Mouse (Mus musculus): ENCODE data around the gene Degs1.

Degs1 gene

DNA sequence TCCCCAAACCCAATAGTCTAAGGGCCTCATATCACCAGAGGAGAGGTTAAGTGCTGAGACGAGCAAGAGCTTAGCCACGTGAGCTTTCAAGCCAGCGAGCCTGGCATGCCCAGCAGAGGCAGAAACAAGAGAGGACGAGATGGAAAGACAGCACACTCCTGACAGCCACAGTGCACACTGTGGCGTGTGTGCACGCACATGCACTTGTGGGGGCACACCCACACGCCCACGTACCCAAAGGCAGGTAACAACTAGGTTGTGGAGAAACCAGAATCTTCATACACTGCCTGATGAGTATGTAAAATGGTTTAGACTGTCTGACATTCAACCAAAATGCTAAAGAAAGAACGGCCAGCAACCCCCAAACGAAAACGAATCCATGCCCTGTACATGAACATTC lies 2.0 kb downstream of the Degs1 start:
- no peak for DNase-seq (ENCODE audit: low spot score)

DNA sequence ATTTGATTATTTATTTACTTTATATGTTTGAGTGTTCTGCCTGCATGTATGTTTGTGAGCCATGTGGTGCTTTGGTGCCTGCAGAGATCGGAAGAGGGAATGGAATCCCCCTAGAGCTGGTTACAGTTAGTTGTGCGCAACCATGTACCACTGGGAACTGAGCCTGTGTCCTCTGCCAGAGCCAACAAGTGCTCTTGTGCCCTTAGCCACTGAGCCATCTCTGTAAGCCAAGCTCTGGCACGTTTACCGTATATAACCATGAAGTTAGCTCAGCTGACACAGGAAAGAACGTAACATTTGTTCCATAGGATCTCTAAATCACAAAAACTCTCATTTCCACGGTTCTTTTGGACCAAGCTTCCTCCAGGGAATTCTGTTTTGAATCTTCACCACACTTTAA lies 2.6 kb downstream of the Degs1 start:
- DNase-seq (ENCODE audit: low spot score), result no peak

DNA sequence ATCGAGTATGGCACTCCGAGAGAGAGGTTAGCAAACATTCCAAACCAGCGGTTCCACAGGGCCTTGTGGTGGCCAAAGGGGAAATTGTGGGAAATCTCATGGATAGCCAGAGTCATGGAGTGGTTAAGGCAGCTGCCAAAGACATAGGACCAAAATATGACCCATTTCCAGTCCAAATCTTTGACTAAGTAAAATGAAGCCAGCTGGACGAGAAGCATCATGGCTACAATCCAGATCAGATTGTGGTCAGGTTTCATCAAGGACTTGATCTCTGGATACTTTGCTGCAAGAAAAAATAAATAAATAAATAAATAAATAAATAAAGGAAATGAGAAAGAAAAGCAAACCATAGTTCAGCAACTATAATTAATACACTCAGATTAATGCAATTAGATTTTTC lies 3.2 kb downstream of the Degs1 start:
- DNase-seq (ENCODE audit: low spot score), result no peak

DNA sequence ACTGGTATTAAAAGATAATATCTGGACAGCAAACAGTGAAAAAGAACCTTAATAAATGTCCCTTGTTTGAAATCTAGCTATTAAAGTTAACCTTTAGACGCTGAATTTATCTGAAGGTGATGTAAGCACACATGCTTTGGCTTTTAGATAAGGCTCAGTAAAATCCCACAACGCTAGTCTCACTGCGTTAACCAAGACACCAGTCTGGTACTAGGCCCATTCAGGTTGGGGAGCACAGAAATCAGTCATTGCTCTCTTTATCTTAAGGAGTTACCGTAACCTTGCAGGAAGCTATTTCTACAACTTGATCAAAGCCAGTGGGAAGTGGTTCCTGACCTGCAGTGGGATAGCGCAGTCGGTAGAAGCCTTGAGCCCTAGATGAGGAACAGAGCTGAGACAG lies 7.5 kb downstream of the Degs1 start:
- no peak for DNase-seq (ENCODE audit: low spot score)

DNA sequence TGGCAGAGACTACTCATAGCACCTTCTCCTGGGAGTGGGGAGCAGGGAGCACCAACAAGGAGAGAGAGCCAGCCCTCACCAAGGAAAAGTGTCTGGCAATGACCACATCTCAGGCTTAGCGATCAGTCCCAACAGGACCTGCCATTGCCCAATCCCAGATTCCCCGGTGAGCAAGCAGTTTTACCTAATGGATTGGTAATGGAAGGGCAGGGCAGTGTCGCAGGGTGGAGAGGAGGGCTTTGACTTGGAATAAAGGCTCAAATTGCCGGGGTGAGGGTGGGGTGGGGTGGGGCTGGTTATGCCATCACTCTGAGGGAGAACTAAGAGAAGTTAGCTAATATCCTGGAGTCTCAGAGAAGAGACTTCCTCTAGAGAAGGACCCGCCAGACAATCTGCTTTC lies 11.0 kb downstream of the Degs1 start:
- no peak for DNase-seq (ENCODE audit: low spot score)

DNA sequence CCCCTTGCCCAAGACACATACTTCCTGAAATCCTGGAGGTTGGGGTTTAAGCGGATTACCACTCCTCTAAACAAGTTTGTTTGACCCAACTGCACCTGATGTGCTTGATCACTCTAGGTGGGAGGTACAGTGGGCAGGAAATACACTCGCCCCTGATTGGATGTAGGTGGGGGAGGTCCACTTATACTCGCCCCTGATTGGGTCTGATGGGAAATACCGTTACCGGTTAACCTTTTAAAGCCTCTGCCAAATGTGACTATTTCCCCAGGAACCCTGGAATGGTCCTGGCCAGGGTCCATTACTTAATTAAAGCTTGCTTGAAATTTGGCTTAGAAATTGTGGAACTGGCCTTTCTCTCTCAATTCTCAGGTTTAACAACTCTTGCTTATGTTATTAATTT lies 11.5 kb downstream of the Degs1 start:
- DNase-seq (ENCODE audit: low spot score), result no peak

DNA sequence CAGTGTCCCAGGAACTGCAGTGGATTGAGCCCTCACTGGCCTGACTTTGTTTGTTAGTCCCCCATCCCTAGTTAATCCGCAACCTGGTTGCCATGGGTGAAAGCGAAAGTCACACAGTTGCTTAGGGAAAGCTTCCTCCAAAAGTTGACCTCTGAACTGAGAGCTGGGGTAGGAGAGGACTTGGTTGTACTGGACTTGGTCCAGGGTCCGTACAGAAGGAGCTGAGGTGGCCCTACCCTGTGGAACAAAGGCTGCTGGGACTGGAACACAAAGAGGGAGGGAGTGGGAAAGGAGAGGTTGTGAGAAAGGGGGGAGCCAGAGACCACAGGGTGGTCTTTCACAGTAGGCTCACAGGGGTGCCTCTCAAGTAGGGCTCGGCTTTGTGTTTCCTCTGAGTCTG lies 14.3 kb downstream of the Degs1 start:
- DNase-seq (ENCODE audit: low spot score), result no peak

DNA sequence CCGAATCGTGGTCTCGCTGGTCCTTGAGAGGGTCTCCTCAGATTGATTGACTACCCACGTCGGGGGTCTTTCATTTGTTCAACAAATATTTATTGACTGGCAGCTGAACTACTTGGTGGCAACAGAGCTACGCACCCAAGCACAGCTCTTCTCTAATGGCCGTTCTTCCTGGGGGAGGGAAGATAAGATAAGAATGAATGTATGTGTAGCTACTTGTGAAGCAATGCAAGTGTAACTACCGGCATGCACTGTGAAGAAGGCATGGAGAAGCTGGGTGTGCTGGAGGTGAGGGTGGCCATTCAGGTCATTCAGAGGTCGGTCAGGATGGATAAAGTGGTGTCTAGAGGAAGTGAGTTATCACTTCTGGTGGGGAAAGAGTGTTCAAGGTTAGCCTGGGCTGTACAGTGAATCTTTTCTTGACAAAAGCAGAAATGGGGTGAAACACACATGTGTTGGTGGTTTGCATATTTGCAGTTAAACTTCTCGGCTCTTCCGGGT lies 16.5 kb downstream of the Degs1 start:
- DNase-seq (ENCODE audit: low spot score), result no peak

DNA sequence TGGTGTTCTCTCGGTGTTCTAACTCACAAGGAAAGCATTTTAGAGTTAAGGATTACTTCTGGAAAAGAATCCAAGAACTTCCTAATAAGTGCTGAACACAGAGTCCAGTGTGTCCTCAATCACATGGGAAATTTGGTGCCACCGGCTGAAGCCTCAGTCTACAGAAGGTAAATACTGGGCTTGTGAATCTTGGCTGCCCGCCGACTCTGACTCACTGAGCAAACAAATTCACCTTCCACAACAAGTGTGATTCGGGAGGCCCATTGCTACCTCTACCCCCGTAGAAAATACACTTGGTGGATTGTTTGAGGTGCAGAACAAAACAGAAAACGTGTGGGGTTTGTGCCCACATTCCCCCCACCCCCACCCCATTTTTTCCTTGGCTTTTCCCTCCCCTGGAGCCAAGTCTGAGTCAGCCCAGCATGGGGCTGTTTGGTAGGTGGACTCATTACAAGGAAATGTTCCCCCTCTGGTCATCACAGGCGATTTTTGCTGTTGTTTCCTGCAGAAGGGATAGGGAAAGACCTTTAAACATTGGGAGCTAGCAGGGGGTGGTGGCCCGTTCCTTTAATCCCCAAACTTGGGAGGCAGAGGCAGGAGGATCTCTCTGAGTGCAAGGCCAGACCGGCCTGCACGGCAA lies 26.4 kb downstream of the Degs1 start:
- no peak for DNase-seq (ENCODE audit: low spot score)

DNA sequence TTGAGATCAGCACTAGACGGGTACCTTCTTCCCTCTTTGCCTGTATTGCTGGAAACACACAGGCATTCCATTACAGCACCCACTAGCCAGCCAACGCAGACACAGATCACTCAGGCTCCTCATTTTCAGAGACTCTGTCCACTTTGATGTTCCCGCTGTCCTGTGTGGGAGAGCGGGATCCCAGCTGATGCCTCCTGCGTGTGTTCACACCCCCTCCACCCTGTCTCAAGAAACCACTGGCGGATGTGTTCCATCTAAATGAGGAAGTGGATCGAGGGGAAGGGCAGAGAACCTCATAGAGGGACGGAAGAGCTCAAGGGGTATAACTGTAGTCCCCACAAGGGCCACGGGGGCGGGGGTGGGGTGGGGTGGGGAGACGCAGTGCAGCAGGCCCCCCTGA lies 27.6 kb downstream of the Degs1 start:
- no peak for DNase-seq (ENCODE audit: low spot score)

DNA sequence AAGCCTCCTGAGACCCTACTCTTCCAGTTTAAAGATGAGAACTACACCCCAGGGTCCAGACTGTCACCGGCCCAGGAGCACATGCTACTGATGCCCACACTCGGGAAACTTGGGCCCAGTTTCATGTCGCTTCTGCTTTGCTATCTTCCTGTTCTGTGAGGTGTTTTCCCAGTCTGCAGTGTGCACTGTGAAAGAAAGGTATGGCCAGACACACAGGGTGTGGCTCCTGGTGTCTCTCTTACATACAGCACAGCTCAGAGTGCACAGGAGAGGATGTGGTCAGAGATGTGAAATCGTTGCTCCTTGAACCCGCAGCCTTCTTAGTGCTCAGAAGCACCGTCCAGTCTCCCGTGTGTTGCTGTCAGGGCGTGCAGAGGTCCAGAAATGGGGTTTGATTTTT lies 28.0 kb downstream of the Degs1 start:
- no peak for DNase-seq (ENCODE audit: low spot score)

DNA sequence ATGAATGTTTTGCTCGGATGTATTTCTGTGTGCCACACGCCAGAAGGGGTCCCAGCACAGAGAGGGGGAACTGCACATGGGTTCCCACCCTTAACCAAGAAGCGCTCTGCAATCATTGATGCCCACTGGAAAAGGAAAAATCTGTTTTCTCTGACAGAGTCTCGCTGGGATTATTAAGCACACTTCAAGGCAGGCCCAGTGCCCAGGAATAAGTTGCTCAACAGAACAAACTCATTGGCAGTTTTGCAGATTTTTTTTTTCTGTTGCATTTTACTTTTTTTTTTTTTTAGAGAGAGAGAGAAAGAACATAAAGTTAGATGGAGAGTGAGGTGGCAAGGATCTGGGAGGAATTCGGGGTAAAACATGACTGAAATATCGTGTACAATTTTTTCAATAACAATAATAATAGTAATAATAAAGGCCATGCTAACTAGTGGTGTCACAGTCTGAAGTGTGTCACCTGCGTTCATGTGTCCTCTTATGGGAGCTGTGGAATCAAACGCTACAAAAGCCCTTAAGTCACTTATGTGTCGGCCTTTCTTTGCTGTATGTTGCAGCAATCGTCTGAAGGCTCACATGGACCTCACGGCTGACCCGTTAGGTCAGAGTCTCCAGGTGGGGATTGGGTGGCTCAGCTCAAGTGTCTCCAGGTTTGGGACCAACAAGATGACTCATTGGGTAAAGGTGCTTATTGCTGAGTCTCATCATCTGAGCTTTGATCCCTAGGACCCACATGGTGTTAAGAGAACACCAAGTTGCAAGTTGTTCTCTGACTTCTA lies 28.7 kb downstream of the Degs1 start:
- no peak for DNase-seq (ENCODE audit: low spot score)

DNA sequence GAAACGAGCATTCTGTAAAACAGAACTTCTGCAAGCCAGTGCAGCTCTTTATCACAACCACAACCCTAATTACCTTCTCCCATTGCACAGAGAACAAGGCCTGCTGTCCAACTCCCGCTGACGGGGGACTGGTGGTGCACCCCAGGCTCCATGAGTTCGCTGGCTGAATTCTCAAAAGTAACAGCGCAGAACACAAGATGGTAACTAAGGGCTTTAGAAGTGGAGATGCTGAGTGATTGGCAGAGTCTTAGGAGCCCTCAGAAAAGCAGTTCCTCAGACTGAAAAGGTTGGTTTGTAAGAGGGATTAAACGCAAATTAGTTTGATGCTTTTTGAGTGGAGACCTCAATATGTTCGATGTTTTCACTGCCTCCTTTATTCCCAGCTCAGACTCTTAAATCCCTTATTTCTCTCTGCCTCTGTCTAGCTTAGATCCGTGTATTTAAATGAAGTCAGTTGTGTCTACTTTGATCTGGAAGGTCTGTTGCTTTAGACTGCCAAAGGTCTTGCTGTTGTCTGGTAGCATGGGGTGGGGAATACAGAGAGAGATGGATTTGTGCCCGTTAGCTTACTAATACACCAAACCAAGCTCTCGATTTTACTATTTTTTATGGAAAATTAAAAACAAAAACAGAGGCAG lies 30.0 kb downstream of the Degs1 start:
- no peak for DNase-seq (ENCODE audit: low spot score)

DNA sequence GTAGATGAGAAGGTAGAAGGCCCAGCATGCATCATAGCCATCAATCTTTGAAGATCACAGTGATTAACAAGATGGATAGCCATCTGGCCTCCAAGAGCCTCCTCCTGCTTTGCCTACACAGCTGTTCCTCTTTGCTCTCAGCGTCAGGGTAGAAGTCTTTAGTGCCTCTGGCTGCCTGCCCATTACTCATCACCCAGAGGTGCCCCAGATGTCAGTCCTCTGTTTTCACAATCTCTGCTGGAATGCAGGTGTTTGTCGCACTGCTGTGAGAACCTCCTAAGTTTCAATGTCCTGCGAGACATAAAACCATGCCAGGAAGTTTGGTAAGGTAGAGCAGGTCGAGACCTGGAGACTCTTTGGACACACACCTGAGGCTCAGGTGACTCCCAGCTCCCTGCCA lies 31.9 kb downstream of the Degs1 start:
- no peak for DNase-seq (ENCODE audit: low spot score)

DNA sequence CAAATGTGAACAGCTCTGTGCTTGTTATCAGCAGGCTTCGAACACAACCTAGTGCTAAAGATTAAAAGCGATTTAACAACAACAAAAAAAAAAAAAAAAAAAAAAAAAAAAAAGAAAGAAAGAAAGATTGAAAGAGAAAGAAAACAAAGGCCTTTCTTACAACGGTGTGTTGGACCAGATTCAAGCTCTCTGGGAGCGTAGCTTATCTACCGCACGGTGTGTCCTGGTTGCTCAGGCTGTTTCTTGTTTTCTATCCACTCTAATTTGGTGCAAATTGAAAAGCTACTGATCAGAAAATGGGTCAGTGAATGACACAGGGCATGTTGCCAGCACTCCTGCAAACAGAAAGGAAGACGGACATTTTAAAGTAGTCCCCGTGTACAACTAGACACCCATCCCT lies 33.3 kb downstream of the Degs1 start:
- DNase-seq (ENCODE audit: low spot score), result no peak

DNA sequence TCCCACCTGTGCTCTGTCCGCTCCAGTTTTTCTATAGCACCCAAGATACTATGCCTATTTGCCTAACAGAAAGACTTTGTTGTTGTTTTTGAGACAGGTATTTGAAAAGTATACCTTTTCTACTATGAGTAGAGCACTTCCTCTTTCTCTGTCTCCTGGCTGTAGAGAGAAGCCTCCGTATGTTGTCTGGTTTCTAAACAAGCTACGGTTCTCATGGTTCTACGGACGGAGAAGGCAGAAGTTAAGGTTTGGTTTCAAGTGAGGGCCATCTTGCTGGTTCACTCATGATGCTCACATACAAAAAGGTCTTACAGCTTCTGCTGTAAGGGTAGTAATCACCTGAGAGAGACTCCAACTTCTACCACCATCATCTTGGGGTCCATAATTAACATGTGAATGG lies 37.6 kb downstream of the Degs1 start:
- no peak for DNase-seq (ENCODE audit: low spot score)

DNA sequence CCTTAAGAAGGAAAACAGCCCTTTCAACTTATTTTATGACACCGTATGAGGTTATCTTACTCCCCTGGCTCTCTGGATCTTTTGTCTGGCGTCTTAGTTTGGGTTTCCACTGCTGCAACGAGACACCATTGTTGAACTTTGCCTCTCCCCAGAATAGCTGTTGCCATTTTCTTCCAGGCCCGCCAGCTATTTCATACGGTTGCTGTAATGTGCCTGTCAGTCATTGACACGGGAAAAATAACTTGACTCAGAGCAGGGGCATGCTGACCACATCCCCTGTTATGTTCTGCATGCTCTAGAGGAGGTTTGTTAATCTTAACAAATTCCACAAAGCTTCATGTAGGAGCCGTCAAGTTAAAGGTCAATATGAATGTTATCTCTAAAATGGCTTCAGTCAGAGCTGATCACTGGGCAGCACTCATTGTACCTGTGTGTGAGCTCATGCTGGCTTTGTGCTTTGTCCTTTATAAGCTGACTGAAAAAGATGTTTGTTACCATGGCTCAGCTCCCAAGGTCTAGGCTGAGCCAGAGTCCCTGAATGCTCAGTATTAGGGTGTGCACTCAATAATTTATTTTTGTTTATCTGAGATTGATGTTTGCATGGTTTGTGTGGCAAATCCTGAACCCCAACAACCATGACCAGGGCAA lies 44.4 kb downstream of the Degs1 start:
- no peak for DNase-seq (ENCODE audit: low spot score)

DNA sequence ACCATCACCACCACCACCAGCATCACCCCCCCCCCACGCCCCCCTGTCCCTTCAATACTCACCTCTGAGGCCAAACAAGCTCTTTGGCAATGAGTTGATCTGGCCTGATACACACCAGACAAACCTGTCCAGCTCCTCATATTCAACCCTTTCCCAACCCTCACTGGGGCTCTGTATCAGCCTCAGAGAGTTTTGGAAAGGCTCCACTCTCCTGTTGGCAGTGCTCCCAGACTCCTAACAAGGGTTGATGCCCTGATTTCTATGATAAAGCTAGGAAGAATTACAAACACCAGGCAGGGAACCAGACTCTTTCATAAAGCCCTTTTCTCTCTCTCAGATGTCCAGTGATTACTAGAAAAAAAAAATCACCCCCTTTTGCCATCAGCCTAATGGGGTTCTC lies 45.2 kb downstream of the Degs1 start:
- peak; percentile 31 for DNase-seq (ENCODE audit: low spot score)

DNA sequence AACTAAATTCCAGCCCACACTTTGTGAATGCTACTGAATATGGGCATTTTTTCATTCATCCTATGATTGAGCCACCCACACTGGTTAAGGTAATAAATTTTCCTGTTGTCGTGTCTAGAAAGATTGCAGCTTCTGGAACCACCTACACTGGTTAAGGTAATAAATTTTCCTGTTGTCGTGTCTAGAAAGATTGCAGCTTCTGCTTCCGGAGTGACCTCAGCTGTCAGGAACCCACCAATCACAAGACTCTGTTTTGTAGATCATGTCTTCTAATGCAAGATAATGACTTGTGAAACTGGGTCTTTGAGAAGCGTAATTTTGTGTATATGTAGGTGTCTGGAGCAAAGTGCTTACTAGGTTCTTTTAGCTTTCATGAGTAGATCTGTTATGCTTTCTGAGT lies 47.4 kb downstream of the Degs1 start:
- no peak for DNase-seq (ENCODE audit: low spot score)

DNA sequence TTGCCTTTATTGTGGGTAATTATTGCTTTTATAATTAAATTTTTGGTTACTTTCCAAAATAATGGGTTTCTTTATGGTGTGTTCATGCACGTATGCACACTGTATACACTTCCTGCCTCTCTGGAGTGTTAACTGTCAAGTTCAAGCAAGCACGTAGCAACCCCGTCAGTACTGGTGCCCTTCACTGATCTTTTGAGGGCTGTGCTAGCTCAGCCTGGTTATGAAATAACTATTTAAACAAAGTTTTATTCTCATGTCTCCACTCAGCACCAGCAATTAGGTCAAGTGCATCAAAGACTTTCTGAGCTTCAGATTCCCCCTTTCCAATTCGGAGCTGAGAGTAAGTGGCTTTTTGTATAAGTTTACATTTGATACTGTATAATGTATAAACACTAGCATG lies 53.2 kb downstream of the Degs1 start:
- DNase-seq (ENCODE audit: low spot score), result no peak

DNA sequence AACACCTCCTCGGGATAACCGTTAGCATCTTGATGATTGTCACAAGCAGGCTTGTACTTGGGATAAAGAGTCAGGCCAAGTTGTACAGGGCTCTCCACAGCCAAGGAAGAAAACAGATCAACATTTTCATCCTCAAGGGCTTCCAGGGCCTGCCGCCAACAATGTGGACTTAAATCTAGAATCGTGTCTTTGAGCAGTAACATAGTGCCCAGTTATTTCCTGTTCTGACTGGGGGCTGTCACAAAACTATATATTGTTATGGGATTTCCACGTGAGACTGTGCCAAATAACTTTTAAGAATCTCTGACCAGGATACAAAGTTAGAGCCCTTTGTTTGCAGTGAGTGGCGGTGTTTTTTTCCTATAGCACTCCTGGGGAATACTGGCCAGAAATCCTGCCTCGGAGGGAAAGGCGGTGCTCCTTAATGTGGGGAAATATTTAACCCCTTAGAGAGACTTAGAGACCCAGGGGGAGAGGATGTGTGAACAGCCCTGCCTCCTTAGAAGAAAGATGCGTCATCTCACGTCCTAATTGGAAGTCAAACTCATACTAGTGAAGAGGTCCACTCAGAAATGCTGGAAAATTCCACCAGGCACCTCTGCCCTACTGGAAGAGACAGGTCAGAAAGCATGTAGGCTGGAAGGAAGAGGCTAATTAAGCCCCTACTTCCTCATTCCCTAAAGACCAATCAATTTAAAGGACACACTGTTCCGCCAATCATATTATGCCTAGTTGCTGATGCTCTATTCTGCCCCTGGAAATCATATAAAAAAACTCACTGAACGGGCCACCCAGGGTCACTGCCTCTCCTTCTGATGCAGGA lies 55.3 kb downstream of the Degs1 start:
- no peak for DNase-seq (ENCODE audit: low spot score)

DNA sequence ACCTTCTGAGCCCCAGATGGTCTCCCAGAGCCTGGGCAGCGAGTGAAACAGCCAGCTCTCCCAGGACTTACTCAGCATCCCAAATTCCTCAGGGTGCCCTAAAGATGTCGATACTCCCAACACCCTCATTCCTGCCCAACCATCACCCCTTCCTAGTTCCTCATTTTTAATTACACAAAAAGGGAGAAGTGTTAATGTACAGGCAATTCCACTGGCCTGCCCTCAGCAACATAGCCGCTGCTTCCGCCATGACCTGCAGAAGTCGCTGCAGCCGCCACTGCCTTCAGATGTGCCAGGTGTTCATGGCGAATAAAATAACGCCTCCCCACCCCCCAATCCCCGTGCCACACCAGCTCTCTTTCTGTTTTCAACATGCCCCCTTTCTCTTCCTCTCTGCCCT lies 56.3 kb downstream of the Degs1 start:
- no peak for DNase-seq (ENCODE audit: low spot score)

Measured in ovary, postnatal 14 days (tissue).